9 mouse cellular contexts compared by ENCODE assay signal in the genomic region with DNA sequence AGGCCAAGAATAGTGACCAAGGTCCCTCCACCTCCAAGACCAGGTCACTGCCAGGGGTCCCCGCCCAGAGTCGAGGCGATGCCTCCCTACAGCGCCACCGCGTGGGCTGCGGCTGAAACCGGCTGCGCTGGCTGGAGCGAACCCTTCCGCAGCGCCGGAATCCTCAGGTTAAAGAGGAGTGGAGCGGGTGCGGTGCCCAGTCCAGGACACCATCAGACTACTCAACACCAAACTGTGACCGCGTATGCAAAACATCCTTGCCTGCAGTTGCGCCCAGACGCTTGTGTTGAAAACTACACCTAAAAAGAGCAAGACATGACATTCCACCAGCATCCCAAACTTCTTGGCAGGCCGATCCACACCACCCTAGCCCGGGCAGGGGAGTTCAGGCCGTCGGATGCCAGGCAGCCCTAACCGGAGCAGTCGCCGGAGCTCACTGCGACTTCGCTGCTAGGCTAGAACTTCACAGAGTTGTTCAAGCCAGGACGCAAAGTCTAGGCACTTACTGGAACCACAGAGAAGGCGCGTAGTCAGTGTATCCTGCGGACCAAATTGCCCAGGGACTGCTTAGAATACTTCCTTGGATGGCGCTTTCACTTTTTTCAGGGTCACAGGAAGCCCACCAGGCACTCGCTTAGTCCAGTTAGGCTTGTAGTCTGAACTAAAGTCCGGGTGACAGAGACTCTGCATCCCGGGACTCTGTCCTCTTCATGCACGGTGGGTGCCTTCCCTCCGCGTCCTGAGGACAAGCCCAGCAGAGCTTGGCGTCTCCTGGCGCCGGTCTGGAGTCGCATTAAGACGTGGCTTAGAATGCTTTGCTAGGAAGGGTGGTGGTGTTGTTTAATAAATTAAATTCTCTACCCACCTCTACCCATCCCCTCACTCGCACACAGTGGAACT. TPM values are rescaled to one million over a fixed set of nuclear protein-coding genes. Genes with fewer than 3 reads are reported as not detected.
DNase-seq lines count a peak whose midpoint lies in the region; ATAC-seq and TF ChIP-seq lines count a peak whose summit lies in the region.
"Had no signal": no experiment of that assay in that cellular context is flagged by ENCODE, and none has a peak within 500 bp of the region (broad histone marks: within the 10 kb centered on the region; RNA-seq: fewer than 3 reads in every experiment).

No protein-coding gene starts in this region.

- TF ChIP-seq EP300 in stomach, postnatal 0 days (optimal IDR thresholded peaks at IDR 0.05), result no peak

- H3K9me3 ChIP-seq in hindbrain, embryonic 13.5 days, result no peaks in the 10 kb centered on the region
- H3K9me3 ChIP-seq in limb, embryonic 11.5 days (ENCODE audit: control insufficient read depth, low read length), result no peaks in the 10 kb centered on the region
- no peaks in the 10 kb centered on the region for H3K9me3 ChIP-seq in stomach, postnatal 0 days (ENCODE audit: control insufficient read depth, low read length)

- WGBS in hindbrain, embryonic 13.5 days, result under 1% methylated on average over 45 of the region's 45 CpGs
- WGBS in limb, embryonic 11.5 days, result under 1% methylated on average over 45 of the region's 45 CpGs
- WGBS in stomach, postnatal 0 days, result 1% methylated on average over 45 of the region's 45 CpGs

- ATAC-seq in frontal cortex, adult (ENCODE audit: low TSS enrichment), result peak; percentile 32; the same call in 1 of the 2 replicates
- ATAC-seq in hindbrain, embryonic 13.5 days (ENCODE audit: low FRiP score), result no peak
- no peak for ATAC-seq in limb, embryonic 11.5 days (ENCODE audit: insufficient number of reproducible peaks, low FRiP score, low TSS enrichment, low read depth)
- no peak for ATAC-seq in stomach, postnatal 0 days (ENCODE audit: low FRiP score, low TSS enrichment)
- ATAC-seq: Patski had no signal

- no peak overlapping the region for H3K27ac ChIP-seq in hindbrain, embryonic 13.5 days
- no peak overlapping the region for H3K27ac ChIP-seq in limb, embryonic 11.5 days (replicated peaks; ENCODE audit: low read depth, low read length)
- H3K27ac ChIP-seq in stomach, postnatal 0 days (replicated peaks), result no peak overlapping the region

- H3K4me2 ChIP-seq in hindbrain, embryonic 13.5 days, result peak overlapping the region; percentile 52
- H3K4me2 ChIP-seq in limb, embryonic 11.5 days (ENCODE audit: low read depth, severe bottlenecking), result peak overlapping the region; percentile 24
- H3K4me2 ChIP-seq in stomach, postnatal 0 days (replicated peaks; ENCODE audit: low read depth), result peak overlapping the region; percentile 35

- H3K36me3 ChIP-seq in hindbrain, embryonic 13.5 days, result no peaks in the 10 kb centered on the region
- H3K36me3 ChIP-seq in limb, embryonic 11.5 days (ENCODE audit: control insufficient read depth, insufficient read depth, low read length), result no peaks in the 10 kb centered on the region
- H3K36me3 ChIP-seq in stomach, postnatal 0 days (ENCODE audit: control insufficient read depth, insufficient read depth, low read length), result no peaks in the 10 kb centered on the region

- peak; percentile 84 for TF ChIP-seq CTCF in stomach, postnatal 0 days (IDR thresholded peaks at IDR 0.05; ENCODE audit: low read depth)

- peak; percentile 44 to 48 for DNase-seq in layer of hippocampus, postnatal 36 days
- DNase-seq in layer of hippocampus, adult 9-11 months, result no peak
- DNase-seq in cerebellum, adult 8-10 months, result peak; percentile 57
- DNase-seq in limb, embryonic 11.5 days (ENCODE audit: low spot score), result peak; percentile 86
- peak; percentile 74 for DNase-seq in mesoderm, embryonic 11.5 days (ENCODE audit: low read depth, low spot score)
- DNase-seq in stomach, postnatal 0 days (ENCODE audit: low spot score), result peak; percentile 74

- peak overlapping the region; percentile 28 for H3K4me3 ChIP-seq in hindbrain, embryonic 13.5 days
- H3K4me3 ChIP-seq in limb, embryonic 11.5 days (ENCODE audit: low read depth, low read length), result peak overlapping the region; percentile 16
- peak overlapping the region; percentile 26; the same call in 1 of the 2 replicates for H3K4me3 ChIP-seq in stomach, postnatal 0 days (ENCODE audit: low read depth, low read length)

- H3K27me3 ChIP-seq in hindbrain, embryonic 13.5 days, result peaks cover 70% of the 10 kb centered on the region
- peaks cover 52% of the 10 kb centered on the region for H3K27me3 ChIP-seq in limb, embryonic 11.5 days (ENCODE audit: control insufficient read depth, insufficient read depth, low read length)
- peaks cover 20% of the 10 kb centered on the region for H3K27me3 ChIP-seq in stomach, postnatal 0 days (ENCODE audit: control insufficient read depth, insufficient read depth, low read length)
- H3K27me3 ChIP-seq: Patski had no signal

- peaks cover 28% of the 10 kb centered on the region for H3K4me1 ChIP-seq in hindbrain, embryonic 13.5 days (replicated peaks)
- 0 out of 2 replicates have a peak, but pooled peaks cover 3% of the 10 kb centered on the region for H3K4me1 ChIP-seq in limb, embryonic 11.5 days (ENCODE audit: control insufficient read depth, insufficient read depth, low read length)
- H3K4me1 ChIP-seq in stomach, postnatal 0 days (replicated peaks; ENCODE audit: control insufficient read depth, insufficient read depth), result no peaks in the 10 kb centered on the region

- no peak overlapping the region for H3K9ac ChIP-seq in hindbrain, embryonic 13.5 days
- no peak overlapping the region for H3K9ac ChIP-seq in limb, embryonic 11.5 days (ENCODE audit: low read length)
- no peak overlapping the region for H3K9ac ChIP-seq in stomach, postnatal 0 days (ENCODE audit: low read length)

RNA-seq across cellular contexts. Expression of a gene that starts 1.0 kb away (rescaled TPM):
- 10 to 100 TPM; 16.4 to 17.7 TPM for total RNA-seq in layer of hippocampus, postnatal 36 days (2021)
- 0.87 and 1.1 TPM in 2 replicates for polyA plus RNA-seq in hindbrain, embryonic 13.5 days (2015; fragmentation: Nextera tagmentation; extraction: Ambion mirVana)
- polyA plus RNA-seq in limb, embryonic 11.5 days (2014; fragmentation: Nextera tagmentation; extraction: Ambion mirVana), result 1.5 and 1.8 TPM in 2 replicates
- polyA plus RNA-seq in stomach, postnatal 0 days (2015; fragmentation: Nextera tagmentation; extraction: Ambion mirVana), result 0.13 and 0.17 TPM in 2 replicates
